ENCODE assay signal across 8 mouse cellular contexts in the genomic region with DNA sequence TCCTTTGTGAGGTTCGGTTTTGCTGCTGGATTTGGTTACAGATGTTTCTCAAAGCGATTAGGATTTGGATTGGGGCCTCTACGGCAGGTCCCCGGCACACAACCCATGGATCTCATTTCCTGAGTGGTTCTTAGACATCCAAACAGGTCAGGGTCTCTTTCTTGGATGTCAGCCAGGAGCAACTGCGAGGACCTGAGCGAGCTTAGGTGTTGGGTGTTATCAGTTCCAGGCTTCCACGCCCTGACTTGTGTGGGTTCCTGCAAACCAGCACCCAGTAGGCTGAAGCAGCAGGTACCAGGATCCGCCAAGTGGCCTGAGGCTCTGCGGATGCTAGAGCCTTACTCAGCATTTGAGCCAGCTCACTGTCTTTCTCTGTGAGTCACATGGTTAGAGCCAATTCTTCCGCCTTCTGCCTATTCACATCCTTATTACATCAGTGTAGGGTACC.
DNase-seq lines count a peak whose midpoint lies in the region; ATAC-seq and TF ChIP-seq lines count a peak whose summit lies in the region.

No protein-coding gene starts in this region.

- peak; percentile 82 for DNase-seq in 416B (ENCODE audit: low read depth)
- DNase-seq in ES-CJ7 (ENCODE audit: low read depth, low spot score) = peak; percentile 40
- DNase-seq in limb, embryonic 11.5 days (ENCODE audit: low spot score) = no peak
- peak; percentile 29 for DNase-seq in thymus, adult 2 months
- DNase-seq in frontal cortex, postnatal 36 days (ENCODE audit: low spot score in 2 of 2) = no peak

- H3K36me3 ChIP-seq in heart, embryonic 16.5 days (ENCODE audit: control insufficient read depth, insufficient read depth) = no peaks in the 10 kb centered on the region
- H3K36me3 ChIP-seq in limb, embryonic 11.5 days (ENCODE audit: control insufficient read depth, insufficient read depth, low read length) = no peaks in the 10 kb centered on the region
- H3K36me3 ChIP-seq in midbrain, embryonic 15.5 days (replicated peaks) = no peaks in the 10 kb centered on the region
- no peaks in the 10 kb centered on the region for H3K36me3 ChIP-seq in thymus, adult 2 months (ENCODE audit: control insufficient read depth, insufficient read depth, low read length)

- no peak for TF ChIP-seq CTCF in thymus, adult 2 months (IDR thresholded peaks at IDR 0.05; ENCODE audit: borderline replicate concordance, control insufficient read depth, extremely low read depth, insufficient read depth, low read length, poor library complexity)

- TF ChIP-seq POLR2A in thymus, adult 2 months (IDR thresholded peaks at IDR 0.05; ENCODE audit: control insufficient read depth, extremely low read depth, insufficient read depth, low read length, poor library complexity) = no peak

- peak overlapping the region; percentile 80 for H3K9ac ChIP-seq in heart, embryonic 16.5 days (ENCODE audit: low read length)
- H3K9ac ChIP-seq in limb, embryonic 11.5 days (ENCODE audit: low read length) = peak overlapping the region; percentile 52
- H3K9ac ChIP-seq in midbrain, embryonic 15.5 days = peak overlapping the region; percentile 17; the same call in 1 of the 2 replicates

- peak overlapping the region; percentile 56 for H3K4me3 ChIP-seq in heart, embryonic 16.5 days (ENCODE audit: low read length)
- peak overlapping the region; percentile 28; the same call in 1 of the 2 replicates for H3K4me3 ChIP-seq in limb, embryonic 11.5 days (ENCODE audit: low read depth, low read length)
- H3K4me3 ChIP-seq in midbrain, embryonic 15.5 days = peak overlapping the region; percentile 41
- H3K4me3 ChIP-seq in thymus, adult 2 months (ENCODE audit: control insufficient read depth, insufficient read depth, low read length) = peak overlapping the region; percentile 39

- peak overlapping the region; percentile 97 for H3K4me2 ChIP-seq in heart, embryonic 16.5 days (ENCODE audit: low read depth, low read length)
- peak overlapping the region; percentile 54 for H3K4me2 ChIP-seq in limb, embryonic 11.5 days (ENCODE audit: low read depth, severe bottlenecking)
- H3K4me2 ChIP-seq in midbrain, embryonic 15.5 days = peak overlapping the region; percentile 52

- peak; percentile 36 for ATAC-seq in common myeloid progenitor, adult 5-6 weeks (replicated peaks; ENCODE audit: low read depth, poor library complexity, severe bottlenecking)
- 0 out of 2 replicates have a peak, but pooled peaks have one; percentile 2 for ATAC-seq in heart, embryonic 16.5 days (replicated peaks; ENCODE audit: extremely low read depth, insufficient read depth, low FRiP score)
- ATAC-seq in limb, embryonic 11.5 days (ENCODE audit: insufficient number of reproducible peaks, low FRiP score, low TSS enrichment, low read depth) = no peak
- no peak for ATAC-seq in midbrain, embryonic 15.5 days (replicated peaks)

- 16% methylated on average over 10 of the region's 10 CpGs for WGBS in heart, embryonic 16.5 days
- WGBS in limb, embryonic 11.5 days = 34% methylated on average over 10 of the region's 10 CpGs
- 30% methylated on average over 10 of the region's 10 CpGs for WGBS in midbrain, embryonic 15.5 days
- 16% methylated on average over 10 of the region's 10 CpGs for WGBS in thymus, adult 2 months

- H3K4me1 ChIP-seq in heart, embryonic 16.5 days (ENCODE audit: control insufficient read depth, insufficient read depth, low read length) = peaks cover 9% of the 10 kb centered on the region
- no peaks in the 10 kb centered on the region for H3K4me1 ChIP-seq in limb, embryonic 11.5 days (ENCODE audit: control insufficient read depth, insufficient read depth, low read length)
- peaks cover 7% of the 10 kb centered on the region for H3K4me1 ChIP-seq in midbrain, embryonic 15.5 days
- H3K4me1 ChIP-seq in thymus, adult 2 months (replicated peaks; ENCODE audit: control insufficient read depth, insufficient read depth, low read length) = peaks cover 5% of the 10 kb centered on the region

- 0 out of 2 replicates have a peak overlapping the region, but pooled peaks have one; percentile 48 for H3K27ac ChIP-seq in heart, embryonic 16.5 days (ENCODE audit: low read length)
- no peak overlapping the region for H3K27ac ChIP-seq in limb, embryonic 11.5 days (replicated peaks; ENCODE audit: low read depth, low read length)
- no peak overlapping the region for H3K27ac ChIP-seq in midbrain, embryonic 15.5 days
- no peak overlapping the region for H3K27ac ChIP-seq in thymus, adult 2 months (ENCODE audit: control insufficient read depth, insufficient read depth, low read length)

- no peaks in the 10 kb centered on the region for H3K27me3 ChIP-seq in heart, embryonic 16.5 days (ENCODE audit: control insufficient read depth, insufficient read depth, low read length)
- no peaks in the 10 kb centered on the region for H3K27me3 ChIP-seq in limb, embryonic 11.5 days (ENCODE audit: control insufficient read depth, insufficient read depth, low read length)
- peaks cover 10% of the 10 kb centered on the region; the same call in 1 of the 2 replicates for H3K27me3 ChIP-seq in midbrain, embryonic 15.5 days (replicated peaks)
- no peaks in the 10 kb centered on the region for H3K27me3 ChIP-seq in thymus, adult 2 months (ENCODE audit: control insufficient read depth, insufficient read depth, low read length)

- no peaks in the 10 kb centered on the region for H3K9me3 ChIP-seq in heart, embryonic 16.5 days (replicated peaks; ENCODE audit: control insufficient read depth, low read length)
- no peaks in the 10 kb centered on the region for H3K9me3 ChIP-seq in limb, embryonic 11.5 days (ENCODE audit: control insufficient read depth, low read length)
- no peaks in the 10 kb centered on the region for H3K9me3 ChIP-seq in midbrain, embryonic 15.5 days

Comparison
In these comparisons a context has a peak if more than half of its experiments do, and no peak if none do; other contexts are left out.
1. DNase-seq: peak in 416B (single experiment), ES-CJ7 (single experiment) and thymus, adult 2 months (single experiment); none in limb, embryonic 11.5 days (single experiment) and frontal cortex, postnatal 36 days (0 of 2).
2. ATAC-seq: peak in common myeloid progenitor, adult 5-6 weeks (single experiment) and heart, embryonic 16.5 days (single experiment); none in limb, embryonic 11.5 days (single experiment) and midbrain, embryonic 15.5 days (single experiment).
3. H3K9ac ChIP-seq: peak in every context shown above with its lines; median percentile 80 in heart, embryonic 16.5 days; 52 in limb, embryonic 11.5 days; 17 in midbrain, embryonic 15.5 days.
4. Peak in every context shown above with its lines, with median percentiles within 50 percentile points of each other: H3K4me2 ChIP-seq and H3K4me3 ChIP-seq.